Mouse (Mus musculus) adrenal gland, postnatal 10 days (tissue): ENCODE results near the gene Gm21973. TPM values are rescaled to one million over a fixed set of nuclear protein-coding genes. Genes with fewer than 3 reads are reported as not detected.

Source experiments
- DNase-seq: peaks from one replicate; pipeline ENCODE4 v3.0.0; 2021; ENCODE audit warnings: mixed read lengths
- total RNA-seq, 2 experiments: library from RNA; stranded (reverse); gene quantifications; 2 replicates each; pipeline ENCODE4 v1.2.3; 2021

Gene Gm21973
- total RNA-seq, 2 experiments from 2014 or later, result not detected

- peak; percentile 27 for DNase-seq
Observed at GRCm38 (mm10) chr15:10399795-10400194, 74.6 kb downstream of the Gm21973 start.

GRCm38 (mm10) chr15:10400415-10400814, 75.2 kb downstream of the Gm21973 start:
- DNase-seq, result peak; percentile 20

- no peak for DNase-seq
Observed at GRCm38 (mm10) chr15:10409842-10410241, 84.7 kb downstream of the Gm21973 start.

GRCm38 (mm10) chr15:10410881-10411280, 85.7 kb downstream of the Gm21973 start:
- no peak for DNase-seq

GRCm38 (mm10) chr15:10413656-10414055, 88.5 kb downstream of the Gm21973 start:
- DNase-seq, result no peak

GRCm38 (mm10) chr15:10421138-10421784, 96.1 kb downstream of the Gm21973 start:
- DNase-seq, result no peak

- DNase-seq, result no peak
Observed at GRCm38 (mm10) chr15:10421785-10422144, 96.6 kb downstream of the Gm21973 start.

Other genes with a start within 250 kb of the Gm21973 start
- gene Prlr, start 148.1 kb upstream of the Gm21973 start, total RNA-seq, result 100 to 1,000 TPM in 1 of 2 experiments, 10 to 100 TPM in 1; 92.6 to 114 TPM
- gene Agxt2, start 33.2 kb downstream of the Gm21973 start, total RNA-seq, result 10 to 100 TPM in 1 of 2 experiments, 1 to 10 TPM in 1; 9.7 to 23.4 TPM
- gene Dnajc21, start 145.1 kb downstream of the Gm21973 start, total RNA-seq, result 10 to 100 TPM; 27.1 to 39.7 TPM
- gene Brix1, start 160.6 kb downstream of the Gm21973 start, total RNA-seq, result 10 to 100 TPM; 40.2 to 56.0 TPM
- 10 to 100 TPM in 1 of 2 experiments, 1 to 10 TPM in 1; 9.3 to 13.4 TPM for gene Rad1, start 160.6 kb downstream of the Gm21973 start, total RNA-seq
- not detected for gene Ttc23l, start 233.3 kb downstream of the Gm21973 start, total RNA-seq